Mouse (Mus musculus) embryo, embryonic 9.5 days (tissue): ENCODE data around the gene Rab34.
A peak's percentile ranks its signal among the peaks of the same experiment; 100 is the strongest.

Experiments used
- DNase-seq: peaks from one replicate; pipeline ENCODE4 v3.0.0-alpha.2; 2017; ENCODE audit errors: extremely low spot score

Rab34 gene

DNA sequence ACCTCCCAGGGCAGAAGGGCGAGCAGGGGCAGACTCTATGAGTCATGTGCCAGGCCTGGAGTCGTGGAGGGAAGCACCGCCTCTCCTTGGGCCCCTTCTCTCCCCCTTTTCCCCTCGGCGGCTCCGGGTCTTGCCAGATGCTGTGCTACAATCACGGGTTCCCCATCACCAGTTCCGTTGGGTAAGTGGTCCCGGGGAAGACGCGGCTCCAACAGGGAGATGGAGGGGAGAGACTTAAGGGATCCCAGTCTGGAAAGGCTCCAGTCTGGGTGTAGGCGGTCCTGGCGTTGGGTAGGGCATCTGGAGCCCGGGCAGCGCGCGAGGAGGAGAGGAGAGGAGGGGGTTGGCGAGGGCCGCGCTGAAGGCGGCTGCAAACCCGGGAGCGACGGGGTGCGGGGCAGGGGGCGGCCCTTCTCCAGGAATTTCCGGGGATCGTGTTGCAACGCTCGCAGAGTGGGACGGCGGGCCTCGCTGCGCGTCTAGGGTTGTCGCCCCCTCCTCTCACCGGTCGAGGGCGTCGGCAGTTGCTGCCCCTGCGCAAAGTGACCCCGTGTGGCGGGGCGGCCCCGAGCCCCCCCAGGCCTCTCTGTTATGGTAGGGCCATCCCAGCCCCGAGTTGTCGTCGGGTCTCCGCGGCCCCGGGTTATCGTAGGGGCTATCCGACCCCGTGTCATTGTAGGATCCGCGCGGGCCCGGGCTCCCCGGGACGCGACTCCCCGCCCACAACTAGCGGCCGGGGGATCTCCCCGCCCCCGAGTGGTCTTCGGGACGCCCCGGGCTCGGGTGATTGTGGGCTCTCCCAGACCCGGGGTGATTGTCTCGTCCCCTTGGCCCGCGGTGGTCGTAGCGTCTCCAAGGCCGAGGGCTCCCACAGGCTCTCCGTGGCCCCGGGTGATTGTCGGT is at the start of gene Rab34:
Gene Rab34 (plus strand): TSS at position 100 of the 903 bp plus-strand sequence.
- DNase-seq: peak; percentile 92

DNA sequence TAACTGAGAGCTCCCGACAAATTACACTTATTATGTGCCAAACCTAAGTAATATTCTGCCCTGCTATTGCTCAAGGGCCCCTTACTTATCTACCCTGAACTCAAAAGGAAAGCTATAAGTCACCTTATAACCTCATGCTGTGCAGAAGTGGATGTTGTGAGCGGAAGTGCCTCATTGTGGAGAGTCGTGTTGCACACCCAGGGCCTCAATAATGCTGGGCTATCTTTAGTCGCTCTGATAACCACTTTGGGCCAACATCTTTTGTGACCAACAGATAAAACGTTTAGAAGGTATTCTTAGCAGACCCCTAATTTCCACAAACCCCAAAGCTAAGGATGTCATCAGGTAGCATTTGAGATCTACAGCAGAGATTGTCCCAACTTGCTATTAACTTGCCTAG is 47.6 kb upstream of the Rab34 start:
- no peak for DNase-seq

DNA sequence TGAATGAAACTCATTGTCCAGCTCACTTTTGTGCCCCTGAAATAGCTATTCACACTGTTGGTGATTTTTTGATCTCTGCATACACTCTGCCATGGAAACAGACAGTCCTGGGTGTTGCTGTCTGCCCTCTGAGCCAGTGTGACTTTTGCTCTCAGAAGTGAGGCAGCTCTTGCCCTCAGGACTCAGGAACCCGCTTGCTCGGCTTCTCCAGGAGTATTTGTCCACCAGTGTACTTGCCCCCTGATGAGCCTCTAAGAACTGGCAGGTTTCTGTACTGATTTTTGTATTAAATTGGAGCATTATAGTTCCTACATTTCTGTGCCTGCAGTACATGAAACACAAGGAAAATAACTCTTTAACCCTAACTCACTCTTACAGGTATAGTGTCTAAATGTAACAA is 44.7 kb upstream of the Rab34 start:
- DNase-seq: no peak

DNA sequence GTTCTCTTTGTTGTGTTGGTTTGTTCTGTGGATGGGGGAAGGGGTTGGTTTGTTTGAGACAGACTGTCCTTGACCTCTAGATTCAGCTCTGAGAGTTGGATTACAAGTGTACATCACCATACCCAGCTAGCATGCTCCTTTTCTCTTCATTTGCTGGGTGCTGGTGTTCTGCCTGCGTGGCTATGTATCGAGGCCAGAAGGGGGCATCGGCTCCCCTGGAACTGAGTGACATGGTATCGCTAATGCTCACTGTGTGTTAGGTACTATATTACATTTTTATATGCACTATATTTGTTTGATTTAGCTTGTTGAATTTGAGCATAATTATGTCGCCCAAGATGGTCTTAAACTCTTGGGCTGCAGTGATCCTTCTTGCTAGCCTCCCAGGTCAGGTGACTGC is 42.1 kb upstream of the Rab34 start:
- no peak for DNase-seq

DNA sequence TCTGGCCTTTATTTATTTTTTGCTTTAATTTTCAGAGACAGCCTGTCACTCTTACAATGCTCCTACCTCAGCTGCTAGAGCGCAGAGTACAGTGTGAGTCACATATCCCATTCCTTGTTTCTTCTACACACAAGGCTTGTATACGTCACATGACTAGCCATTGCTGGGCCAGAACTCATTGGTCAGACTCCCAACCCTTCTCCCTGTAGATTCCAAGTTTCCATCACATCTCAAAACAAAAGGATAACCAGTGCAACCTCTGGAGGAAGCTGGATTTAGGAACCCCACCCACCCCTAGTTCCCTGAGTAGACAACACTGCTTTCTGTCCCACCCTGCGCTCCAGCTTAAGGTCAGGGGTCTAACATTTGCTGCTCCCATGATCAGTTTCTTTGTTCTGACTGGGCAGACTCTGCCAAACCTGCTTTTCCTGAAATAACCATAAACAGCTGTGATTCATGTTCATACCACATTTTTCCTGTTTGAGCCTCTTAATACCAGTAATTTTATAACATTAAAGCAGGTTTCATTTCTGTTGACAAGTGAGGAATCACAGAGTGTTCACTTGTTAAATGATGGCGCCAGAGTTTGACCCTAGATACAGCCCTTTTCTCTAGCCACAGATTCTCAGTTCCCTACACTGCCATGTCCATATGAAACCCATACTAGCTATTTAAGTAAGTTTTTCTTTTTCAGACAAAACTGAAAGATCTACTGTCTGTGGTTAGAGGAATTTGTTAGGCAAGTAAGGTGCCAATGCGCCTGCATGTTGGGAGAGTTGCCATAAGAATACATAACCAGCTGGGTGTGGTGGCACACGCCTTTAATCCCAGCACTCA is 41.3 kb upstream of the Rab34 start:
- no peak for DNase-seq

GRCm38 (mm10) chr11:78151161-78151560 is 37.1 kb upstream of the Rab34 start:
- no peak for DNase-seq

DNA sequence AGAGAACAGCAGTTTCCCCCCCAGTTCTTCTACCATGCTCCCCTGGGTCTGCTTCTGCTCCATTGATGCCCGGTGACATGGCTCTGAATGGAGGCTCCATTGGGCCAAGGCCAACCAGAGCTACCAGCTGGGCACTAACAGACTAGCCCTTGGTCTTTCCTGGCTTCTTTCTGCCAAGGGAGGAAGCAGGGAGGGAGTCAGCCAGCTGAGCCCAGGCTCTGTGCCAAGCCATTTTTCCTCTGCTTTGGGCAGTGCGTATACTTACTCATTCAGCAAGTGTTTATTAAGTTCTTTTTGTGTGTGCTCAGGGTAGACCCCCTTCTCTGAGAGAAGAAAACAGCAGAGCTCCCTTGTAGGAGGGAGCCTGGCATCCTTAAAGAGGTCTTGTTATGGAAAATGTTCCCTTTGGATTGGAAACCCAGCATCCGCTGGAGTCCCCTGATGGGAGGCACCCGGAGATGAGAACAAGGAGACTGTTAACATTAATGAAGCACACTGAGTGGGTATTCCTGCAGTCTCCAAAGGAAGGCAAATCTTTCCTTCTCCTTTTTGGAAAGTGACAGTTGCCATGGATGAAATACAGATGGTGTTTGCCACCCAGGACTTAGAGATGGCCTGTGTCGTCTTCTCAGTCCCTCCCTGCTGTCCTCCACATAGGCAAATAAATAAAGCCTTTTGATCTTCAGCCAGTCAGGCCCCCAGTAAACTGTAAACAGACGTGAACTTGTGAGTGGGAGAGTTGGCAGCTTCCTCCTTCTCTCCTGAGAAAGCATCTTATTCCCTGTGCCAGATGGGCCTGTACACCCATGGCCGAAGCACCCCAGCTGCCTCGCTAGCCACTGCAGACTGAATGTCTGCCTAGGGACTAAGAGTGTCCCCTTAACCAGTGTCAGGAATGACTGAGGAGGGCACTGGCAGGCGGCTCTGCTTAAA is 35.7 kb upstream of the Rab34 start:
- DNase-seq: no peak

GRCm38 (mm10) chr11:78153778-78154177 is 34.5 kb upstream of the Rab34 start:
- DNase-seq: no peak

DNA sequence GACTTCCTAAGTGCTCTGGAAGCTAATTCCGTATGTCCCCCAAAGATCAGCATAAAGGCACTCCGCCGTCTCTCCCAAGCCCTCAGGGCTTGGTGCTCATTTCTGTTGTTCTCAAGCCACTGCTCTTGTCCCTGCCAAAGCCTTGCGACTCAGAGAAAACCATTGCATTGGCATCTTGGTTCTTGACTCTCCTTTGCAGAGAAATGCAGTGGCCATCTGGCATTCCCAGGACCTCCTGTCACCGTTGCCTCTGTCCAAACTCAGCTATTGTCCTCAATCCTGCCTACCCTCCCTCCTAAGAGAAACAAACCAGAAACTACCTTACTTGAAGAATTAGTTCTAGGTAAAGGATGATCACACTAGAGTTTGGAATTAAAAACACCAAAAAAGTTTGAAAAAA is 32.6 kb upstream of the Rab34 start:
- no peak for DNase-seq

DNA sequence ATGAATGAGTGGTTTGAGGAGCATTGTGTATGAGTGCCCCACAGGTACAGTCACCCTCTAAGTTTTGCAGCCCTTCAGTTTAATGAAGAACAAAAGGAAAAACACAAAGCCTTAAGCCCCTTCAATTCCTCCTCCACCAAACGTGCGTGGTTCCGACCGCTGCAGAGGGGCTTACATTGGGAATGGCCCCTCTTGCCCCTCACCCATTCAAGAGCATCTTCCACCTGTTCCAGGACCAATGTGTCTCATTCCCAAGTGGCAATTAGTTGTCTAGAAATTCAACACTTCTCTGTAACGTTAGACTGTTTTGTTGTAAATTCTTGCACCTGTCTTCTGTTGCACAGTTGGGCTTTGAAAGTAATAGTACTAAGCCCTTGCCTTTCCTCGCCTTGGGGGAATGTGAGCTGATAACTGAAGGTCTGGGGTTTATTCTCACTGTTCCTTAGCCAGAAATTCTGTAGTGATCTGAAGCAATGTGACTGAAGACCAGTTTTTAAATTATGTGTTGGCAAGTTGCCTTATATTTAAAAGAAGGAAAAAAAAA is 32.0 kb upstream of the Rab34 start:
- DNase-seq: no peak

DNA sequence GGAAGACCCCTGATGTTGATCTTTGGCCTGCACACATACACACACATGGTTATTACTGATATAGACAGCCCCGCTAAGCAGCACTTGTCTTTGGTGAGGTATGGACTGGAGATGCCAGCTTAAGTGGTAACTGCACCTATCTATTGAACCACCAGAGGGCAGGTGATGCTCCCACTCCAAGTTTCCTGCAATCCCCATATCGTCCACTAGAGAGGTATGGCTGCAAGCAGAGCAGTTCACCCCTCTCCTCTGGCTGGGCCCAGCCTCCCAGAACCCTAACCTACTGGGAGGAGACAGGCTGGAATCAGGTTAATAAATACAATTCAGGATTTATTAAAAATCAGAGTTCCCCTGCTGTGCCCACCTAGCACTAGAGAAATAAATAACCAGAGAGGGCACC is 29.1 kb upstream of the Rab34 start:
- peak; percentile 84 for DNase-seq

DNA sequence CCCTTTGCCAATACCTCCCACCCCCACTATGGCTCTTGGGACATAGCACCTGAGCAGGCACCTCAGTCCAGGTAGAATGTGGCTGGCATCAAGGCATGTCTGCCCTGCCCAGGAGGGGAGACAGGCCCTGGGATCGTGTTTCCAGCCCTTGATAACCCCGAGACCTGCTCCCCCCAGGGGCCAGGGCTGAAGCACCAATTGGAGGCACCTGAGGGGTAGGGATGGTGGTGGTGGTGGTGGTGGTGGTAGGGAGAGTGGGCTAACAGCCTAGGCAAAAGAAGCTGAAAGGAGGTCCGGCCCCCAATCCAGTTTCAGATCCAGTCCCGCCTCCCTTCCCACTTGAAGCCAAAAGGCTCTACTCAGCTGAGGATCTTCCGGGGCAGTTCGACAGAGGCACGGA is 28.7 kb upstream of the Rab34 start:
- DNase-seq: no peak

GRCm38 (mm10) chr11:78160171-78160570 is 28.1 kb upstream of the Rab34 start:
- no peak for DNase-seq

DNA sequence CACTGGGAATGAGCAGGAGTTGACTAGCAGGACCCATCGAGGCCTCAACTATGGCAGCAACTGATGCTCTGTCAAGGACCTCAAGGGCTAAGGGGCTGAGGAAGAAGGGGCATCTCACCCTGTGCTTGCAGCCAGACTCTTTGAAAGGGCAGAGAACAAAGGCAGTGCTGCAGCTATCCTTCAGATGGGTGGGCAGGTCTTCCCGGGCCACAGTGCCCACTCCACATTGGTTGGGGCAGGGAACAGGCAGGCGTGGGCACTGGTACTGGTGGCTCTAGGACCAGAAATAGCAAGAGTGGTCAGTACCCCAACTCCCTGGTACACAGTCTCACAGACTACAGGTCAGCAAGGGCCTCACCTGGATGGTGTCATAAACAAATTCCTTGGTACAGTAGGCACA is 27.6 kb upstream of the Rab34 start:
- no peak for DNase-seq

- no peak for DNase-seq
These were observed 27.1 kb upstream of the Rab34 start for GRCm38 (mm10) chr11:78161169-78161568.

DNA sequence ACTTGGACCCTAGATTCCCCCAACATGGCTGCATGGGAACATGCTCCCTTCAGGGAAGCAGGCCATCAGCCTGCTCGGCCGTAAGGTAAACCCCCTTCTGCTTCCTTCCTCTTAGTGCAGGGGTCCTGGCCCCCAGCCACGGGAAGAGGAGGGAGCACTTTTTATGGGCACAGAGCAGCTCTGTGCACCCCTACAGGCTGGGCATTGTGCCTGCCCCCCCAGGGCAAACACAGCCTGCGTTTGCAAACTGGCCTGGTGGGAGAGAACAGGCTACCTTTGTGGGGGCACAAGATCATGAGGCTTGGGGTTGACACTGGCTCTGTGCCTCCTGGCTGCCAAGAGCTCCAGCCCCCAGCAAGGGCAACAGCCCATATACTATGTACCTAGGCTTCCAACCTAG is 26.3 kb upstream of the Rab34 start:
- DNase-seq: no peak

GRCm38 (mm10) chr11:78162504-78162903 is 25.7 kb upstream of the Rab34 start:
- DNase-seq: no peak

DNA sequence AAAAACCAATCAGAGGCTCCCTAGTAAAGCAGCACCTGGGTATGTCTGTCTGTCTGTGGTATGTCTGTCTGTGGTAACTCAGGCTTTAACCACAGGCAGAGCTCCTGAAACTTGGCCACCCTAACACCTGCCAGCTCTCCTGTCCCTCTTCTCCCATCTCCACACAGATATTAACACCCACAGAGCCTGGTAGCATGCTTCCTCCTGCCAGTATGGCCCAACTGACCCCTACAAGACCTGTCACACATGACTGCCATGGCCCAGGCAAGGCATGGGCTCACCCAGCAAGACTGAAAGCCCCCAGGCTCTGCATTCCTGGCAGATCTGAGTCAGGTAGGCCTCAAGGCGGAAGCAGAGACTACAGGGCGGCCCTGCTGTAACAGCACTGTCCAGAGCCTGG is 25.2 kb upstream of the Rab34 start:
- no peak for DNase-seq

GRCm38 (mm10) chr11:78163681-78164603 is 24.3 kb upstream of the Rab34 start:
- DNase-seq: peak; percentile 92

DNA sequence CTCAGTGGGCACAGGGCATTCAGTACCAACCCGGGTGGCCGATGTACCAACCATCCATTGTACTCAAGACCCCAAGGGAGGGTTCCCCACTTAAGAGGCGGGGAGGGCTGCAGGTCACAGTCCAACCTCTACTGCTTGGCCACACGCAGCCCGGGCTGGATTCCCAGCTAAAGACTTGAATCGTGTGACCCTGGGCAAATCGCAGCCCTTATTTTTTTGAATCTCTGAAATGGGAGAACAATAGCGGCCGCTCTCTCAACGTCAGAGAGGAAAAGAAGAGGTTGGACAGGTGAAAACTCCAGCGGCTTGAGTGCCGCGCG is 23.7 kb upstream of the Rab34 start:
- peak; percentile 51 for DNase-seq
